Mouse (Mus musculus) embryonic fibroblast, embryonic 13.5 days (primary cell): ENCODE results near the gene Gm45021. TPM values are rescaled to one million over a fixed set of nuclear protein-coding genes. Genes with fewer than 3 reads are reported as not detected.

Experiments
- H3K27ac ChIP-seq: 2 replicates; pipeline ENCODE4 v1.5.1; 2012; ENCODE audit warnings: low read length, control low read depth, inconsistent platforms; ENCODE audit not compliant: insufficient read depth
- H3K4me1 ChIP-seq: 2 replicates; pipeline ENCODE4 v1.6.1; 2011; ENCODE audit warnings: low read length; ENCODE audit not compliant: control insufficient read depth, insufficient read depth
- H3K4me3 ChIP-seq: 2 replicates; pipeline ENCODE4 v1.5.1; 2011; ENCODE audit warnings: mild to moderate bottlenecking, control low read depth, low read length; ENCODE audit not compliant: insufficient read depth
- CTCF ChIP-seq: IDR thresholded peaks from 2 replicates; pipeline ENCODE4 v1.5.1; 2011; ENCODE audit warnings: mild to moderate bottlenecking, control low read depth, low read length, moderate library complexity, borderline replicate concordance; ENCODE audit not compliant: insufficient read depth
- POLR2A ChIP-seq: IDR thresholded peaks from 2 replicates; pipeline ENCODE4 v1.6.1; 2011; ENCODE audit warnings: low read depth, mild to moderate bottlenecking, control low read depth, low read length, moderate library complexity
- polyA plus RNA-seq: library from polyadenylated mRNA; stranded (reverse); fragments of >200 nt; gene quantifications from 2 replicates; pipeline ENCODE4 v1.2.4, GENCODE M21; 2011; ENCODE audit warnings: low read depth; ENCODE audit not compliant: missing spikeins, insufficient read length

The Gm45021 gene
- polyA plus RNA-seq, 1 experiment = not detected

GRCm38 (mm10) chr6:48572572-48573061, 16.8 kb upstream of the Gm45021 start, which contains the start of gene Rarres2:
Gene Rarres2 (minus strand): TSS chr6:48572789.
- Histone ChIP-seq H3K4me3 (no peak within 1 kb of the TSS), H3K27ac (no peak within 1 kb of the TSS), H3K4me1 (no peaks in the 10 kb centered on the region)
- TF ChIP-seq CTCF (no peak), POLR2A (no peak)

- no peak overlapping the region for H3K27ac ChIP-seq
- TF ChIP-seq POLR2A (no peak), CTCF (no peak)
- no peaks in the 10 kb centered on the region; the same call in 1 of the 2 replicates for H3K4me1 ChIP-seq
- no peak overlapping the region for H3K4me3 ChIP-seq
Observed at GRCm38 (mm10) chr6:48573280-48573679, 16.1 kb upstream of the Gm45021 start.

DNA sequence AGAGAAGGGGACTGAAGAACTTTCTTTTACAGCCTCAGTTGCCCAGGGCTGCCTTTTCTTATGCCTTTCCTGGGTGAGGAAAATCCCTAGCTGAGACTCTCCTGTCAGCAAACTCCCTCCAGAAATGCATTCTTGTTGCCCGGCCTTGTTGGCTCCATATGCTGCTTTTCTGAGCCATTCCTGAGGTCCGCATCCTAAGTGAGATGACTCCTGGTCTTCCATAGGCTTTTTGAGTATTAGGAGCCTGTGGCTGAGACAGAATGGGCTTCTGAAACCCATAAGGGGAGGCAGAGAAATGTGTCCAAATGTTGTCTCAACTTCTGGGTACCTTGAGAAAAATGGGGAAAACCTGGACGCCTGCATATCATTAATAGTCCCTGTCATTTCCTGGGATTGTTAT, 15.4 kb upstream of the Gm45021 start:
- TF ChIP-seq CTCF (no peak), POLR2A (no peak)
- Histone ChIP-seq H3K4me1 (no peaks in the 10 kb centered on the region; the same call in 1 of the 2 replicates), H3K4me3 (no peak overlapping the region), H3K27ac (no peak overlapping the region)

GRCm38 (mm10) chr6:48578736-48579135, 10.7 kb upstream of the Gm45021 start:
- TF ChIP-seq CTCF (no peak), POLR2A (no peak)
- H3K4me3 ChIP-seq = no peak overlapping the region
- H3K27ac ChIP-seq = peak overlapping the region; percentile 73
- H3K4me1 ChIP-seq = peaks cover 3% of the 10 kb centered on the region; the same call in 1 of the 2 replicates

DNA sequence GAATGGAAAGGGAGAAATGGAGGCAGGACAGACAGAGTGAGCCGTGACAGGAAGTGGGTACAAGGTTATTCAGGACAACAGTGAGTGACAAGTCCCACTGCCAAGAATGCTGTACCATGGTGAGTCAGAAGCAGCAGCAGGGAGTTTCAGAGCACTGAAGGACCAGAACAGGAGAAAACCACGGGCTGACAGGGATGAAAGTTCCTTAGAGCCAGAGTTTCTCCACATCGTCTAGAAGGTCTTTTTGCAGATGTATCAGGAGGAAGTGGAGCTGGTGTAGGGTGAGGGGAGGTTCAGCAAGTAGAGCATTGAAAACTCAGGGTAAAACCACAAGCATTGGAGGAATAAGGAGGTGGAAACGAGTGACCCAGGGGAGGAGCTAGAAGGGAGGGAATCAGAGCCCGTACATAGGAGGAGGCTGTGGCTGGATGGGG, 10.2 kb upstream of the Gm45021 start:
- Histone ChIP-seq H3K4me1 (peaks cover 3% of the 10 kb centered on the region; the same call in 1 of the 2 replicates), H3K27ac (peak overlapping the region; percentile 73), H3K4me3 (no peak overlapping the region)
- TF ChIP-seq CTCF (no peak), POLR2A (peak; percentile 14; the same call in 1 of the 2 replicates)

DNA sequence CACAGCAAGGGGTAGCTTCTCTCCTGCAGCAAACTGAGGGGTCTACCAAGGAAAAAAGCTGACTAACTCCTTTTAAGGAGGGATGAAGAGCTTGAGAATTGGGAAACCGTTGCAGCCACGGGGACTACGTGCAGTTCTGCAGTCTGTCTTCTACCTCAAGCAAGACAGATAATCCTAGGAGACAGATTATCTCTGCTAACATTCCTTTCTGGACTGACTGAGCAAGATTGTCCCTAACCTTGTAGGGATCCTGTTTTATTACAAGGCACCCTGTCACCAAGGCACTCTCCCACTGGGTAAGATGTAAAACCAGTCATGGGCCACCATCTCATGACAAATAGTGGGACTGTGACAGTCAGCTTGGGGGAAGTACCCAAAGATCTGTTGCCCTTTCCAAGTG, 8.2 kb upstream of the Gm45021 start:
- Histone ChIP-seq H3K4me1 (peaks cover 3% of the 10 kb centered on the region; the same call in 1 of the 2 replicates), H3K4me3 (no peak overlapping the region), H3K27ac (no peak overlapping the region)
- TF ChIP-seq POLR2A (no peak), CTCF (no peak)

DNA sequence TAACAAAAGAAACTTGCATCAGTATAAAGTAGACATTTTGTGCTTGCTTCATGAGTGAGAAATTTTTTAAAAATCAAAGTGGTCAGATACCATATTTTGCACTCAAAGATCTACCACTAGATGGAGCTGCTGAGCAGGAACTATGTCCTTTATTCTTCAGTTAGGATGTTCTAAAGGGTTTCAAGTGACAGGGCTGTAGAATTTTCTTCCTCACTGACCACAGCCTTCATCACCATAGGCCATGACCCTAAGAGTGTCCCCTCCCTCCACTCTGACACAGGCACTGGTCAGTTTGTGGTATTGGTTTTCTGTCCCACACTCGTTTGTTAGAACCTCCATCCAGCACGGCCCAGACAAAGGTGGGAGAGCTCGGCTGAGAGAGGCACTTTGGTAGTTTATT, 7.4 kb upstream of the Gm45021 start:
- peaks cover 3% of the 10 kb centered on the region; the same call in 1 of the 2 replicates for H3K4me1 ChIP-seq
- no peak overlapping the region for H3K4me3 ChIP-seq
- no peak overlapping the region for H3K27ac ChIP-seq
- TF ChIP-seq CTCF = no peak
- no peak for TF ChIP-seq POLR2A

DNA sequence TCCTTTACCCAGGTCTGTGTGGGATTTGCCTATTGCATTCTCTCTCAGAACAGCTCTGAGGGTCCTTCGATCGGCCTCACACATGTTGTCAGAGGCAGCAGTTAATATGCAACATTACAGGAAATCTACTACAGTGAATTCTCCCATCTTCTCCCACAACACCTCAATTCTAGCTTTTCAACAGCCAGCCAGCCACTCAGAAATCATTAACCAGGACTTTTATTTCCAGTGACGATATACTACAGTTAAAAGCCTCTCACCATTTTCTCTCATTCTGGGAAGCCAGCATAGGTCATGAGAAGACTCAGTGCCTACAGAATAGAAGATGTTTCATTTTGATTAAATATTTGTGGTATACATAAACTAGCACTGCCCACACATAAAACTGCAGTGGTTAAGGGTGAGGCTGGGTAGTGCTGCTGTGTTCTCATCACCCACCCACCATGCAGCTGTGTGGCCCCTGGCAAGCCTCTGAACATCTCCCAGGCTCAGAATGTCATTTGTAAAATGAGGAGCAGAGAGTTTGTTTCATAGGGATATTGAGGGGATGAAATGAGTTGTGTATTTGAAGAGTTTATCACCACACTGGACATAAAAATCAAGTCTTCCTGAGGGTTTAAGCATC, 1.9 kb downstream of the Gm45021 start:
- H3K27ac ChIP-seq = no peak overlapping the region
- H3K4me1 ChIP-seq = no peaks in the 10 kb centered on the region
- TF ChIP-seq CTCF = no peak
- TF ChIP-seq POLR2A = no peak
- H3K4me3 ChIP-seq = no peak overlapping the region

- TF ChIP-seq CTCF (no peak), POLR2A (no peak)
- Histone ChIP-seq H3K4me1 (no peaks in the 10 kb centered on the region), H3K4me3 (no peak overlapping the region)
Observed at GRCm38 (mm10) chr6:48591871-48592270, 2.5 kb downstream of the Gm45021 start.

DNA sequence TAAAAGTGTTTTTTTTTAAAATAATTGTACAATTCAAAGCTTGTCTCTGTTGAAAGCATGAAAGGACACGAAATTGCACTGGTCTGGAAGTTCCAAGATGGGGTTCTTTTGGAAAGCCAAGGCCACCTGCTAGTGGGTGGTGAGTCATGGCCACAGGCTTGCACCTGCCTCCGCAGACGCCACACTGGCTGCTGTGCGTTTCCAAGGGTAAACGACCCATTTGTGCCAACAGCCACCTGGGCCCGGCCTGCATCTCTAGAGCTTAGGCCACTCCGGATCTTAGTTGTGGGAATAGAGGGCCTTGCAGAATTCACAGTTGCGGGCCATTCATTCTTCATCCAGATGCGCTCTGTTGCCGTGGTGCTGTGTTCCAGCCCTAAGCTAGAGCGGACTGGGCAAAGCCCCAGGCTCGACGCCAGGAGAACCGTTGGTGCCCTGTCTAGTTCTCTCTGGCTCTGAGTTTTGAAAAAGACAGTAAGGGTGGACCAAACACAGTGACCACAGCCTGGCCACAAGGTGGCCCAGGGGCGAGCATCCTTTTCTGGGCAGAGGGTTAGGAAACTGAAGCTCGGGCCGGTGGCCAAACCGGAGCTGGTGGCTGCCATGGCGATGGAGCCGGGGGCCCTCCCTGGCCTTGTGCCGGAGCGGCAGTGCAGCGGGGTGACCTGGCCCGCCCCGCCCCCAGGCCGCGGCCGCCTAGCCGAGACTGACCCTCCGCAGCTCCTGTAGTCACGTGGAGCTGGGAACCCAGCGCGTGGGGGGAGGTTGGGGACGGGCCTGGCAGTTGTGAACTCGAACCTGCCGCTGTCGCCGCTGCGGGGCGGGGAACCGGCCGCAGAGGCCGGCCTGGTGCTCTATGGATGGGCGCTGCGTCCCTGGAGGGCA, 4.0 kb downstream of the Gm45021 start, which contains the start of the genes Repin1 and Gm44965:
Gene Repin1, plus strand, starts transcription at position 726 of the 885 bp plus-strand sequence.
Gene Gm44965, plus strand, starts transcription at position 784 of the 885 bp plus-strand sequence.
- H3K27ac ChIP-seq = peak within 1 kb of the TSS; percentile 53
- no peaks in the 10 kb centered on the region for H3K4me1 ChIP-seq
- H3K4me3 ChIP-seq = peak within 1 kb of the TSS; percentile 73
- TF ChIP-seq POLR2A (peak; percentile 42), CTCF (no peak)

More at GRCm38 (mm10) chr6:48591871-48592270, 2.5 kb downstream of the Gm45021 start:
- H3K27ac ChIP-seq = no peak overlapping the region
